Mouse (Mus musculus): Measurements from ENCODE around the gene Rpl38. TPM values are rescaled to one million over a fixed set of nuclear protein-coding genes. Genes with fewer than 3 reads are reported as not detected.

The Rpl38 gene
- polyA plus RNA-seq, 1 experiment from 2014 or later = 1,275 TPM

DNA sequence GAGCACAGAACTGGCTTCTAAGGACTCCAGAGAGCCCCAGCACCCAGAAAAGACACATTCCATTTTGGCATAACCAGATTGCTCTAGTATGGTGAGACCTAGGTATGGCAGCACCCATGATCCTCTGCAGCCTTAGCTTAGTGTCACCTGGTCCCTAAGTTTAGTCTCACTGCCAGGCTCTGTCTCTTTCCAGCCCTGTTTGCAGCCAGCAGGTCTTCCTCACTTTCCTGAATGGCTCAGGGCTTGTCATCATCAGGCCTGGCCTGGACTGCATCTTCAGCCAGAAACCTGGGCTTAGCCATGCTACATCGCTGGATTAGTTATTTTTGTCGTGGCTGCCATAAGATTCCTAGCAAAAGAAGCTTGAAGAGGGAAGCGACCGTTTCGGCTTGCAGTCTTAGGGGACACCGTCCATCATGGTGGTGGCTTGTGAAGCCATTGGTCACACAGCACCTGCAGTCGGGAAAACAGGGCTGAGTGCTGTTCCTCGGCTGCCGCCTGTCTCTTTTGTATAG lies 17.3 kb downstream of the Rpl38 start:
- DNase-seq (ENCODE audit: low spot score) (no peak), ATAC-seq (replicated peaks; ENCODE audit: low FRiP score, low TSS enrichment, low read depth) (no peak)
- H3K36me3 ChIP-seq (ENCODE audit: control insufficient read depth, insufficient read depth, low read length) = no peaks in the 10 kb centered on the region
- no peak overlapping the region for H3K27ac ChIP-seq (ENCODE audit: low read depth)
- H3K9me3 ChIP-seq (ENCODE audit: control insufficient read depth, low read length) = no peaks in the 10 kb centered on the region
- H3K4me1 ChIP-seq (replicated peaks; ENCODE audit: control insufficient read depth, insufficient read depth, low read length) = peaks cover 11% of the 10 kb centered on the region
- no peak overlapping the region for H3K4me2 ChIP-seq (ENCODE audit: low read length)
- H3K27me3 ChIP-seq (replicated peaks; ENCODE audit: control insufficient read depth, insufficient read depth, low read length) = no peaks in the 10 kb centered on the region
- no peak overlapping the region for H3K9ac ChIP-seq (ENCODE audit: low read length)
- 74% methylated on average over 9 of the region's 9 CpGs for WGBS
- H3K4me3 ChIP-seq (ENCODE audit: low read depth, low read length) = no peak overlapping the region

DNA sequence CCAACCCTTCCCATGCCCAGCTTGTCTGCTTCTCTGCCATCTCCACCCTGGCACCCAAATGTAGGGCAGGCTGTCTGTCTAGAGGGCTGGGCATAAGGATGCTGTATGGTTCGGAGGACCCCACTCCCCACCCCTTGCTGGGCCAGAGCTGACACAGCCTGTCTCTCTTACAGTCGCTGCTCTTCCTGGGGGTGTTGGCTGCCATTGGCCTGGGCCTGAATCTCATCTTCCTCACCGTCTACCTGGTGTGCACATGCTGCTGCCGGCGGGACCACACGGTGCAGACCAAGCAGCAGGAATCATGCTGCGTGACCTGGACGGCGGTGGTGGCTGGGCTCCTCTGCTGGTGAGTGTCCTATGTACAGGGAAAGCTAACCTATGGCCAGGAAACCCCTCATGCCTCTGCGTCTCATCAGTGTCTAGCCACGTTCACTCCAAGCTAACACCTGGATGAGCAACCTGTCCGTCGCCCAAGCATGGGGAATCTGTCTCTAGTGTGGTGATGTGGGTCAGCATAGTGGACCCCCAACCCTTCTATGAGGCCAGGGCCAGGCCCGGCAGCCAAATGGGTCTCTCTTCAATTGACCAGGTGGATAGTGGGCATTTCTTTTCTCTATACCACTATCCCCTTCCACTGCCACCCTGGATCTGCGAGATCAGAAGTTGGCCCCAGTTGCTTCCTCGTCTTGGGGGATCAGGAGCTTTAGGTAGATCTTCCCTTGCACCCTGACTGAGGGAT lies 18.1 kb downstream of the Rpl38 start:
- Histone ChIP-seq H3K27me3 (replicated peaks; ENCODE audit: control insufficient read depth, insufficient read depth, low read length) (no peaks in the 10 kb centered on the region), H3K4me3 (ENCODE audit: low read depth, low read length) (no peak overlapping the region), H3K9ac (ENCODE audit: low read length) (no peak overlapping the region), H3K9me3 (ENCODE audit: control insufficient read depth, low read length) (no peaks in the 10 kb centered on the region), H3K4me2 (ENCODE audit: low read length) (no peak overlapping the region), H3K27ac (ENCODE audit: low read depth) (no peak overlapping the region), H3K36me3 (ENCODE audit: control insufficient read depth, insufficient read depth, low read length) (no peaks in the 10 kb centered on the region), H3K4me1 (replicated peaks; ENCODE audit: control insufficient read depth, insufficient read depth, low read length) (peaks cover 11% of the 10 kb centered on the region)
- WGBS = 91% methylated on average over 16 of the region's 16 CpGs
- ATAC-seq (replicated peaks; ENCODE audit: low FRiP score, low TSS enrichment, low read depth) (no peak), DNase-seq (ENCODE audit: low spot score) (no peak)

GRCm38 (mm10) chr11:114687574-114688188 lies 19.4 kb downstream of the Rpl38 start:
- no peak for DNase-seq (ENCODE audit: low spot score)
- H3K4me1 ChIP-seq (replicated peaks; ENCODE audit: control insufficient read depth, insufficient read depth, low read length) = peaks cover 11% of the 10 kb centered on the region
- H3K4me3 ChIP-seq (ENCODE audit: low read depth, low read length) = no peak overlapping the region
- H3K27ac ChIP-seq (ENCODE audit: low read depth) = peak overlapping the region; percentile 24
- H3K27me3 ChIP-seq (replicated peaks; ENCODE audit: control insufficient read depth, insufficient read depth, low read length) = no peaks in the 10 kb centered on the region
- H3K9me3 ChIP-seq (ENCODE audit: control insufficient read depth, low read length) = no peaks in the 10 kb centered on the region
- H3K36me3 ChIP-seq (ENCODE audit: control insufficient read depth, insufficient read depth, low read length) = no peaks in the 10 kb centered on the region
- WGBS = 28% methylated on average over 10 of the region's 10 CpGs
- no peak overlapping the region for H3K9ac ChIP-seq (ENCODE audit: low read length)
- no peak overlapping the region for H3K4me2 ChIP-seq (ENCODE audit: low read length)
- no peak for ATAC-seq (replicated peaks; ENCODE audit: low FRiP score, low TSS enrichment, low read depth)

GRCm38 (mm10) chr11:114688729-114689128 lies 20.4 kb downstream of the Rpl38 start:
- peaks cover 11% of the 10 kb centered on the region for H3K4me1 ChIP-seq (replicated peaks; ENCODE audit: control insufficient read depth, insufficient read depth, low read length)
- H3K4me2 ChIP-seq (ENCODE audit: low read length) = no peak overlapping the region
- no peak overlapping the region for H3K9ac ChIP-seq (ENCODE audit: low read length)
- WGBS = 90% methylated on average over 3 of the region's 3 CpGs
- H3K27ac ChIP-seq (ENCODE audit: low read depth) = no peak overlapping the region
- H3K9me3 ChIP-seq (ENCODE audit: control insufficient read depth, low read length) = no peaks in the 10 kb centered on the region
- H3K36me3 ChIP-seq (ENCODE audit: control insufficient read depth, insufficient read depth, low read length) = no peaks in the 10 kb centered on the region
- DNase-seq (ENCODE audit: low spot score) (no peak), ATAC-seq (replicated peaks; ENCODE audit: low FRiP score, low TSS enrichment, low read depth) (no peak)
- no peak overlapping the region for H3K4me3 ChIP-seq (ENCODE audit: low read depth, low read length)
- H3K27me3 ChIP-seq (replicated peaks; ENCODE audit: control insufficient read depth, insufficient read depth, low read length) = no peaks in the 10 kb centered on the region

DNA sequence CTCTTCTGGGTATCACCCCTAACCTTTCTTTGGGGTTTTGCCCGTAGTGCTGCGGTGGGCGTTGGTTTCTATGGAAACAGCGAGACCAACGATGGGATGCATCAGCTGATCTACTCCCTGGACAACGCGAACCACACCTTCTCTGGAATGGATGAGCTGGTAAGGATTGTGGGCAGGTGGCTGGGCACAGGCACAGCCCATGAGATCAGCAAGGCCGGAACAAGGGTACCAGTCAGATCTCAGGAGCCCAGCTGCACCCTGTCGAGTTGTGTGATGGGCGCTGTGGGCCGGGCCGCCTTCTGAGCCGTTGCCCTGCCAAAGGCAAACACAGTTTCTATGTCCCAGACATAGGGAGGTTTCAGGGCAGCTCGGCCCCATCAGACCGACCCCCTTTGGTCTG lies 21.9 kb downstream of the Rpl38 start:
- Histone ChIP-seq H3K9me3 (ENCODE audit: control insufficient read depth, low read length) (no peaks in the 10 kb centered on the region), H3K4me2 (ENCODE audit: low read length) (no peak overlapping the region), H3K4me1 (replicated peaks; ENCODE audit: control insufficient read depth, insufficient read depth, low read length) (0 out of 2 replicates have a peak, but pooled peaks cover 6% of the 10 kb centered on the region), H3K9ac (ENCODE audit: low read length) (no peak overlapping the region), H3K27me3 (replicated peaks; ENCODE audit: control insufficient read depth, insufficient read depth, low read length) (no peaks in the 10 kb centered on the region), H3K36me3 (ENCODE audit: control insufficient read depth, insufficient read depth, low read length) (no peaks in the 10 kb centered on the region), H3K4me3 (ENCODE audit: low read depth, low read length) (no peak overlapping the region), H3K27ac (ENCODE audit: low read depth) (no peak overlapping the region)
- ATAC-seq (replicated peaks; ENCODE audit: low FRiP score, low TSS enrichment, low read depth) (no peak), DNase-seq (ENCODE audit: low spot score) (no peak)
- 88% methylated on average over 15 of the region's 15 CpGs for WGBS

DNA sequence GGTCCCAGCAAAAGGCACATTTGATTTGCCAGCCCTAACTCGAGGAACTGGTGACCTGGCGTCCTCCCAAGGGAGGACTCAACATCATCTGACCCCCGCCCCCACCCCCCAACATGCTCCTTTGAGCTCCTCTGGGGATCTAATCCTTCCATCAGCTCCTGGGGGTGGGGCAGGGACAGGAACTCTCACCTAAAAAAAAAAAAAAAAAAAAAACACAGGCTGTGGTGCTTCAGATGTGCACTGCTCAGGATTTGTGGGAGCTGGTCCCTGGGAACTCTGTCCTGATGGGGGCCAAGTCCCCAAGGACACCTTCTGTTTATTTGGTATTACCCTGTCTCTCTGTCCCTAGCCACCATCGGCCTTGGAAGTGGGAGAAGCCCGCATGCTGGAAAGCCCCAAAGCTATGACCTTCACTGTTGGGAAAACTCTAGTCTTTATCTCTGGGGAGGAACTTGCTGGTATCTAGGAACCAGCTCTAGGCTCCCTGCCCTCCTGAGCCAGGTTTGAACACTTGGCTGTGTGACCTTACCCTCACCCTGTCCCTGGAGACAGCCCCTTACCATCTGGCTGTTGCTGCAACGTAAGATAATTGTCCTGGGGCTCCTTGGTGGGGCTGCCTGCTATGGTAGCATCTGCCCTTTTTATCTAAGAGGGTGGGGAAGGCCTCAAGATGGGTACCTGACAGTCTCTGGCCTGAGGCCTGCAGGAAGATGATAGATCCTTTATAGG lies 23.3 kb downstream of the Rpl38 start:
- ATAC-seq (replicated peaks; ENCODE audit: low FRiP score, low TSS enrichment, low read depth) (no peak), DNase-seq (ENCODE audit: low spot score) (no peak)
- Histone ChIP-seq H3K27me3 (replicated peaks; ENCODE audit: control insufficient read depth, insufficient read depth, low read length) (no peaks in the 10 kb centered on the region), H3K9ac (ENCODE audit: low read length) (no peak overlapping the region), H3K4me1 (replicated peaks; ENCODE audit: control insufficient read depth, insufficient read depth, low read length) (0 out of 2 replicates have a peak, but pooled peaks cover 6% of the 10 kb centered on the region), H3K36me3 (ENCODE audit: control insufficient read depth, insufficient read depth, low read length) (no peaks in the 10 kb centered on the region), H3K9me3 (ENCODE audit: control insufficient read depth, low read length) (no peaks in the 10 kb centered on the region), H3K4me3 (ENCODE audit: low read depth, low read length) (no peak overlapping the region), H3K27ac (ENCODE audit: low read depth) (no peak overlapping the region), H3K4me2 (ENCODE audit: low read length) (no peak overlapping the region)
- WGBS = 53% methylated on average over 6 of the region's 6 CpGs

DNA sequence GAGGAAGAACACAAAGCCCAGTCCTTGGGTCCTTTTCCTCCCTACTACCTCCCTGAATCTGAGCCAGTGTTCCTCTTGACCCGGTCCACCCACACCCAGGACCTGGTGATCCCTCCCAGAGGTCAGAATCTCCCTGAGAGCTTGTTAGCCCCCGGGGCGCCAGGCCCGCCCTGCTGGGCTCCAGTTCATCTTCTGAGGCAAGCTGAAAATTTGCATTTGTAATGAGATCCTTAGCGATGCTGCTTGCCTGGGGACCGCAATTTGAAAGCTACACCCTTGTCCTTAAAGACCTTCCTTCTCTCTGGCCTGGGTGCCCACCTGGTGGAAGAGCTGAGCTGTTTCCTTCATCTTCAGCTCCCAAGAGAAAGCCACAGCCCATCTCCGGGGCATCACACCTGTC lies 24.3 kb downstream of the Rpl38 start:
- Histone ChIP-seq H3K4me1 (replicated peaks; ENCODE audit: control insufficient read depth, insufficient read depth, low read length) (0 out of 2 replicates have a peak, but pooled peaks cover 4% of the 10 kb centered on the region), H3K4me2 (ENCODE audit: low read length) (no peak overlapping the region), H3K4me3 (ENCODE audit: low read depth, low read length) (no peak overlapping the region), H3K9ac (ENCODE audit: low read length) (no peak overlapping the region), H3K36me3 (ENCODE audit: control insufficient read depth, insufficient read depth, low read length) (no peaks in the 10 kb centered on the region), H3K9me3 (ENCODE audit: control insufficient read depth, low read length) (no peaks in the 10 kb centered on the region), H3K27ac (ENCODE audit: low read depth) (no peak overlapping the region), H3K27me3 (replicated peaks; ENCODE audit: control insufficient read depth, insufficient read depth, low read length) (no peaks in the 10 kb centered on the region)
- no peak for ATAC-seq (replicated peaks; ENCODE audit: low FRiP score, low TSS enrichment, low read depth)
- 57% methylated on average over 7 of the region's 7 CpGs for WGBS
- DNase-seq (ENCODE audit: low spot score) = no peak

DNA sequence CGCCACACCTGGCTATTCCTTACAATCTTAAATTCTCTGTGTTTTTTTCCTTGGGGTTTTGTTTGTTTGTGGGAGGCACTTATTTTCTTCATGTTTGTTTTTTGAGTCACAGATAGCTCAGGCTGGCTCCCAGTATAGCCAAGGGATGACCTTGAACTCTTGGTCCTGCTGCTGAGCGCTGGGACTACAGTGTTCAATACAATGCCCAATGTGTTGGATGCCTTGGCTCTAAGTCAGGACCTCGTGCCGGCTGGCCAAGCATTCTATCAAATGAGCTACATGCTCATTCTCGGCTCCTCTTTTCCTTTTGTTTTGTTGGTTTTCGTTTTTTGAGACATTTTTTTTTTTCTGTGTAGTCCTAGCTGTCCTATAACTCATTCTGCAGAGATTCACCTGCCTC lies 25.1 kb downstream of the Rpl38 start:
- ATAC-seq (replicated peaks; ENCODE audit: low FRiP score, low TSS enrichment, low read depth) (no peak), DNase-seq (ENCODE audit: low spot score) (no peak)
- Histone ChIP-seq H3K4me2 (ENCODE audit: low read length) (no peak overlapping the region), H3K27me3 (replicated peaks; ENCODE audit: control insufficient read depth, insufficient read depth, low read length) (no peaks in the 10 kb centered on the region), H3K4me3 (ENCODE audit: low read depth, low read length) (no peak overlapping the region), H3K4me1 (replicated peaks; ENCODE audit: control insufficient read depth, insufficient read depth, low read length) (no peaks in the 10 kb centered on the region), H3K36me3 (ENCODE audit: control insufficient read depth, insufficient read depth, low read length) (no peaks in the 10 kb centered on the region), H3K27ac (ENCODE audit: low read depth) (no peak overlapping the region), H3K9me3 (ENCODE audit: control insufficient read depth, low read length) (no peaks in the 10 kb centered on the region), H3K9ac (ENCODE audit: low read length) (no peak overlapping the region)
- 91% methylated on average over 6 of the region's 6 CpGs for WGBS

Measured in intestine, embryonic 14.5 days (tissue).